Mouse (Mus musculus): Measurements from ENCODE around the gene Cyb561a3. TPM values are rescaled to one million over a fixed set of nuclear protein-coding genes. Genes with fewer than 3 reads are reported as not detected.

Cyb561a3 gene
- polyA plus RNA-seq, 1 experiment from 2014 or later = 16.7 TPM

DNA sequence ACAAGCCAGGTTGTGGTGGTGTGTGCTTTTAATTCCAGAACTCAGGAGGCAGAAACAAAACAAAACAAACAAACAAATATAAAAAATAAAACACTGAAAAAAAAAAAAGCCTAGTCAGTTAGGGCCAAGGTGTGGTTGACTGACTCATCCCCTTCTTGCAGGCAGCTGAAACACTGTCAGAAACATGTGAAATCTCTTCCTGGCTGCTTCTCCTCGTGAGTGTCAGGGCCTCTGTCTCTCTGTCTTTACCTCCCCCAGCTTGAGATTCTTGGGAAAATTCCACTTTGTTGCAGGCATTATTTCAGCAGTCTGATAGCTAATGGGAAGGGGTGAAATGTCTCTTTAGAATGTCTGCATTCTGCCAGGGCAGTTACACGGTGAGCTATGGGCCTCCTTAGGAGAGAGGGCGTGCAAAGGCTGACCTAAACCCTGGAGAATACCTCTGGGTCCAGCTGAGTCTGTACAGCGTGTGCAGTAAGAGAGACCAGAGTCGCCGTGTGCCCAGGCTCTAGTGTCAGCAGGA, 25.3 kb downstream of the Cyb561a3 start:
- no peak for DNase-seq (ENCODE audit: extremely low spot score, low spot score)
- H3K4me3 ChIP-seq = peak overlapping the region; percentile 50
- peak overlapping the region; percentile 96 for H3K27ac ChIP-seq
- H3K27me3 ChIP-seq (ENCODE audit: poor library complexity, severe bottlenecking) = no peaks in the 10 kb centered on the region
- H3K9me3 ChIP-seq = no peaks in the 10 kb centered on the region
- H3K36me3 ChIP-seq (replicated peaks) = peaks cover 37% of the 10 kb centered on the region
- peaks cover 46% of the 10 kb centered on the region for H3K4me1 ChIP-seq
- 12% methylated on average over 6 of the region's 6 CpGs for WGBS

GRCm38 (mm10) chr19:10602787-10603186, 25.8 kb downstream of the Cyb561a3 start:
- 3% methylated on average over 9 of the region's 9 CpGs for WGBS

GRCm38 (mm10) chr19:10603660-10604523, 26.9 kb downstream of the Cyb561a3 start:
- H3K27me3 ChIP-seq (ENCODE audit: poor library complexity, severe bottlenecking) = no peaks in the 10 kb centered on the region
- 90% methylated on average over 18 of the region's 18 CpGs for WGBS
- H3K27ac ChIP-seq = peak overlapping the region; percentile 96
- H3K4me3 ChIP-seq = peak overlapping the region; percentile 98
- no peaks in the 10 kb centered on the region for H3K9me3 ChIP-seq
- no peak for DNase-seq (ENCODE audit: extremely low spot score, low spot score)
- peaks cover 54% of the 10 kb centered on the region for H3K4me1 ChIP-seq
- H3K36me3 ChIP-seq (replicated peaks) = peaks cover 40% of the 10 kb centered on the region

More at GRCm38 (mm10) chr19:10602787-10603186, 25.8 kb downstream of the Cyb561a3 start:
- H3K36me3 ChIP-seq (replicated peaks) = peaks cover 39% of the 10 kb centered on the region
- H3K9me3 ChIP-seq = no peaks in the 10 kb centered on the region
- no peaks in the 10 kb centered on the region for H3K27me3 ChIP-seq (ENCODE audit: poor library complexity, severe bottlenecking)
- peak overlapping the region; percentile 50 for H3K4me3 ChIP-seq
- DNase-seq (ENCODE audit: extremely low spot score, low spot score) = peak; percentile 84
- H3K27ac ChIP-seq = peak overlapping the region; percentile 96
- peaks cover 49% of the 10 kb centered on the region for H3K4me1 ChIP-seq

DNA sequence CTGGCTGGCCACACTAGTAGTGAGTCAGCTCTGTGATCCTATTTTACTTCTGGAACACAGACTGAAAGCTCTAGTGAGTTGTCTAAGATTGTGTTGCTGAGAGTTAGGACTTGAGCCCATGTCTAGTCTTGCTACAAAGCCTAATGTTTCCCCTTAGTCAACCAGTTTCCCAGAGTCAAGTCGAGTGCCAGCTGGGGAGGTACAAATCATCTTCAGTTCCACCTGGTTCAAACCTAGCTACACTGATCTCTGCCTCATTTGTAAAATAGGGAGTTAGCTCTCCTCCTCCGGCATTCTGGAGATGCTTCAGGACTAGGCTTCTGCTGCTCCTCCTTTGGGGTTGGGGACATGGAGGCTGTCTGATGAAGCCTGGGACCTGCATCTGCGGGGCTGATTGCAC, 27.6 kb downstream of the Cyb561a3 start:
- WGBS = 63% methylated on average over 3 of the region's 3 CpGs
- Histone ChIP-seq H3K4me1 (peaks cover 54% of the 10 kb centered on the region), H3K4me3 (peak overlapping the region; percentile 98), H3K27ac (peak overlapping the region; percentile 96), H3K27me3 (ENCODE audit: poor library complexity, severe bottlenecking) (no peaks in the 10 kb centered on the region), H3K9me3 (no peaks in the 10 kb centered on the region), H3K36me3 (replicated peaks) (peaks cover 40% of the 10 kb centered on the region)
- no peak for DNase-seq (ENCODE audit: extremely low spot score, low spot score)

DNA sequence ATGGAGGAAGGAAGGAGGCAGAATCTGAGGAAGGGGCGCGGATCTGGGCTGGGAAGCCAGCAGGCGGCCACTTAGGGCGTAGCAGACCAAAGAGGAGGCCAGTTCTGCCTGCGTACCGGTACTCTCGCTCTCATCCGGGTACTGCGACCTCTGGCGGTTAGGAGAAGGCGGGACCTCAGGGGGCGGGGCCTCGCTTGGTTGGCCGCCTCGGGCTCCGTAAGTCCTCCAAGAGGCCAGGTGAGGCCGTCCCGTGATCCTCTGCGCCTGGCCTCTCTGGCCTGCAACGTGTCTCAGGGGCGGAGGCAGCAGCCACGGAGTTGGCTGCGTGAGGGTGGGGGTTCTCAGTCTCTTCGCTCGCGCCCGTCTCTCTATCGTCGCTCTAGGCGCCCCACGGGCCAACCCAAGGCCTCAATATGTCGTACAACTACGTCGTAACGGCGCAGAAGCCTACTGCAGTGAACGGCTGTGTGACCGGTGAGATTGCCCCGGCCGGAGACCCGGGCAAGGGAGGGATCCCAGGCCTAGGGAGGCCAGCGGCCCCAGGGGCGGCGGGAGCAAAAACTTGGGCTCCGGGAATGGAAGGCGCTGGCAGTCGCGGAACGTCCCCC, 28.4 kb downstream of the Cyb561a3 start, which contains the start of the genes Ddb1 and Tkfc:
Gene Ddb1, plus strand, starts transcription at position 35 of the 608 bp plus-strand sequence.
Gene Tkfc, minus strand, starts transcription at position 362 of the 608 bp plus-strand sequence.
- Histone ChIP-seq H3K36me3 (replicated peaks) (peaks cover 40% of the 10 kb centered on the region), H3K27me3 (ENCODE audit: poor library complexity, severe bottlenecking) (no peaks in the 10 kb centered on the region), H3K9me3 (no peaks in the 10 kb centered on the region), H3K4me1 (peaks cover 54% of the 10 kb centered on the region), H3K27ac (peak within 1 kb of the TSS; percentile 96), H3K4me3 (peak within 1 kb of the TSS; percentile 98)
- WGBS = under 1% methylated on average over 49 of the region's 49 CpGs
- DNase-seq (ENCODE audit: extremely low spot score, low spot score) = peak; percentile 99

DNA sequence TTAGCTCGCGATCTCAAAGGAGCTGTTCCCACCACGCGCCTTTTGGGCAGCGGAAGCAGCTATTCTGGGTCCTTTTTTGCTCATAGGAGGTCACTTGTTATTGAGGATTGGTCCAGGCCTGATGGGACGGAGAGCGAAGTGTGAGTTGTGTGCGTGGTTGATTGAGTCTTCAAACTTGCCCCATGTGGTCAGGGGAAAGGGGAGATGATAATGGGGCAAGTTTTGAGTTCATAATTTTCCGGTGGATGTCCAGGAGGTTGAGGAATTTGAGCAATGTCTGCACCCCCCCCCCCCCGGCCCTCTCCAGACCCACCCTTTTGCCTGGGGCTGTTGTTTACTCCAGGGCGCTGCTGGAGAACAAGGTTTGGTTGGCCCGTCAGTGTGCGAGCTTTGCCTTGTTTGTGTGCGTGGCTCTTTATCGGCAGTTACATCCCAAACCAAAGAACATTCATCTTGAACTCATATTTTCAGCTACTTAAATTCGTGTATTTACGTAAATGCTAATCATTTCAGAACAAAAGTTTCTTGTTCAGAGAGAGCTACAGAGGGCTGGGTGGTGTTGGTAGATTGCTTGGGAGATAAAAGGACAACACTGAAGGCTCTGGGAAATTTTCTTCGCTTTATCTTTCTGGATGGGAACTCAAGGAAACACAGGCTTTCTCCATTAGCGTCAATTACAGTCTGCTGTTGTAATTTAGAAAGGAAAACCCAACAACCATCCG, 29.1 kb downstream of the Cyb561a3 start:
- H3K27me3 ChIP-seq (ENCODE audit: poor library complexity, severe bottlenecking) = no peaks in the 10 kb centered on the region
- no peaks in the 10 kb centered on the region for H3K9me3 ChIP-seq
- H3K4me1 ChIP-seq = peaks cover 54% of the 10 kb centered on the region
- H3K27ac ChIP-seq = peak overlapping the region; percentile 96
- H3K36me3 ChIP-seq (replicated peaks) = peaks cover 44% of the 10 kb centered on the region
- peak; percentile 34 for DNase-seq (ENCODE audit: extremely low spot score, low spot score)
- peak overlapping the region; percentile 98 for H3K4me3 ChIP-seq
- WGBS = 7% methylated on average over 20 of the region's 20 CpGs

- peaks cover 37% of the 10 kb centered on the region for H3K4me1 ChIP-seq
- peaks cover 71% of the 10 kb centered on the region for H3K36me3 ChIP-seq (replicated peaks)
- DNase-seq (ENCODE audit: extremely low spot score, low spot score) = no peak
- H3K27ac ChIP-seq = no peak overlapping the region
- no peak overlapping the region for H3K4me3 ChIP-seq
- no peaks in the 10 kb centered on the region for H3K9me3 ChIP-seq
- H3K27me3 ChIP-seq (ENCODE audit: poor library complexity, severe bottlenecking) = no peaks in the 10 kb centered on the region
- 94% methylated on average over 5 of the region's 5 CpGs for WGBS
Observed at GRCm38 (mm10) chr19:10608573-10609240, 31.7 kb downstream of the Cyb561a3 start.

DNA sequence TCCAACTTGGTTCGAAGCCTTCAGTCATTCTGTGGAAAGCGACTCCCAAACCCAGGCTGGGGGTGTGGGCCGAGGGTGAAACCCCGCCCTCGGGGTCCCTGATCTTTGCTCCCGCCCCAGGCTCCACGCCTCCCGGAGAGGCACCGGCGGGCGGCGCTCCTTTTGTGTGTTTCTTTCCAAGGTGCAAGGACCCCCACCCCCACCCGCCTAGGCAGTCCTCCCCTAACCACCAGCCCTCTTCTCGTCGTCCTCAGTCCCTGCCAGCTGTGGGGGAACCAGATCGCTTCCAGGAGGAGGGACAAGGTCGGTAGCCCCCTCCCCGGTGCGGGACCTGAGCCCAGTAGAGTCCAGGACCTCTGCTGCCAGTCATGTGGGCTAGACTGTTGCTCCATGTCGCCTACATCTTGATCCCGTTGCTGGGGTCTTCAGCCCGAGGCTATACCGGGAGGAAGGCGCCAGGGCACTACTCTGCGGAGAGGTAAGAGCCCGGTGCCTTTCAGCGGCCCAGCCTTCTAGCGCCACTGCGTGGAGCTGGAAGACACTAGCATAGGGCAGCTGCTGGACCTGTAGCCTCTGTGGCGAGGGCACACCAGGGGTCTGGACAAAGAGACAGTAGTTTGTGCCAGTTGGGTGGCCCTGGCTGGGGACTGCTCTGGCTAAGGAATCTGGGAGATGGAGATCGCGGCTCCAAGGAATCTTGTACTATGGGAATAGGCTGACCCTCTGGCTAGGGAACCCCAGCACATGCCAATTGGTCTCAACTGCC, 57.3 kb downstream of the Cyb561a3 start, which contains the start of gene Vwce:
Gene Vwce, plus strand, starts transcription at position 108 of the 766 bp plus-strand sequence.
- H3K27ac ChIP-seq = peak within 1 kb of the TSS; percentile 69
- DNase-seq (ENCODE audit: extremely low spot score, low spot score) = peak; percentile 63
- peak within 1 kb of the TSS; percentile 50 for H3K4me3 ChIP-seq
- H3K27me3 ChIP-seq (ENCODE audit: poor library complexity, severe bottlenecking) = peaks cover 25% of the 10 kb centered on the region
- H3K4me1 ChIP-seq = peaks cover 19% of the 10 kb centered on the region
- 2% methylated on average over 32 of the region's 32 CpGs for WGBS
- peaks cover 32% of the 10 kb centered on the region for H3K36me3 ChIP-seq (replicated peaks)
- H3K9me3 ChIP-seq = no peaks in the 10 kb centered on the region

GRCm38 (mm10) chr19:10634872-10635318, 57.9 kb downstream of the Cyb561a3 start:
- peak; percentile 59 for DNase-seq (ENCODE audit: extremely low spot score, low spot score)
- H3K4me3 ChIP-seq = peak overlapping the region; percentile 50
- H3K9me3 ChIP-seq = no peaks in the 10 kb centered on the region
- H3K36me3 ChIP-seq (replicated peaks) = peaks cover 26% of the 10 kb centered on the region
- 6% methylated on average over 21 of the region's 21 CpGs for WGBS
- peaks cover 19% of the 10 kb centered on the region for H3K4me1 ChIP-seq
- peak overlapping the region; percentile 69 for H3K27ac ChIP-seq
- H3K27me3 ChIP-seq (ENCODE audit: poor library complexity, severe bottlenecking) = peaks cover 25% of the 10 kb centered on the region

DNA sequence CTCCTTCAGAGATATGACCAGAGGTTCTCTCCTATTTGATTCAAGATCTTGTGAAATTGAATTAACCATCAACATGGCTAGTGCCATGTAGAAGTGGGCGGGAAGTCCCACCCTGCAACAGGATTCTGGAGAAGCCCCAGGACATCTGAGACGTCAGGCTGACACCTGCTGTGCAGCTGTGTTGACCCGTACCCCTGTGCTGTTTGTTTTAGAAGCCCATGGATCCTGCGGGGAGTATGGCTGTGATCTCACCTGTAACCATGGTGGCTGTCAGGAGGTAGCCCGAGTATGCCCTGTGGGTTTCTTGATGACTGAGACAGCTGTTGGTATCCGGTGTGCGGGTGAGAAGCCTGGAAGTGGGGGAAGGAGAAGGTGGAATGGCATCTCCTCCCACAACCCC, 60.9 kb downstream of the Cyb561a3 start:
- no peak for DNase-seq (ENCODE audit: extremely low spot score, low spot score)
- Histone ChIP-seq H3K36me3 (replicated peaks) (no peaks in the 10 kb centered on the region), H3K27me3 (ENCODE audit: poor library complexity, severe bottlenecking) (peaks cover 25% of the 10 kb centered on the region), H3K4me3 (no peak overlapping the region), H3K27ac (no peak overlapping the region), H3K9me3 (no peaks in the 10 kb centered on the region), H3K4me1 (peaks cover 23% of the 10 kb centered on the region)
- 69% methylated on average over 7 of the region's 7 CpGs for WGBS

- H3K4me3 ChIP-seq = no peak overlapping the region
- no peak for DNase-seq (ENCODE audit: extremely low spot score, low spot score)
- H3K4me1 ChIP-seq = peaks cover 8% of the 10 kb centered on the region
- no peaks in the 10 kb centered on the region for H3K36me3 ChIP-seq (replicated peaks)
- H3K9me3 ChIP-seq = no peaks in the 10 kb centered on the region
- H3K27ac ChIP-seq = no peak overlapping the region
- H3K27me3 ChIP-seq (ENCODE audit: poor library complexity, severe bottlenecking) = peaks cover 15% of the 10 kb centered on the region
- 27% methylated on average over 5 of the region's 5 CpGs for WGBS
Observed at GRCm38 (mm10) chr19:10640080-10640479, 63.1 kb downstream of the Cyb561a3 start.
